Mouse (Mus musculus) layer of hippocampus, adult 6 months (tissue): ENCODE results near the gene Tgm3. TPM values are rescaled to one million over a fixed set of nuclear protein-coding genes. Genes with fewer than 3 reads are reported as not detected.

Source experiments
- long read RNA-seq, 2 experiments: library from polyadenylated mRNA; unstranded; transcript quantifications; one replicate each; pipeline ENCODE4 v2.0.0; 2019 to 2020
- microRNA-seq: library from miRNA; unstranded; fragments of <30 nt; microRNA quantifications from one replicate; pipeline ENCODE4 v1.2.0, GENCODE M21; 2020
- polyA plus RNA-seq: library from polyadenylated mRNA; unstranded; fragments of <200 nt; fragmentation: Nextera tagmentation; gene quantifications from 2 replicates; pipeline ENCODE4 v1.2.3, GENCODE M21; 2021

Gene Tgm3
- 0.04 and 0.11 TPM in 2 replicates for polyA plus RNA-seq
- long read RNA-seq, experiment 1, result 0 reads
- long read RNA-seq, experiment 2, result 0 reads

GRCm38 (mm10) chr2:130012026-130012425 lies at the start of gene Tgm3:
Gene Tgm3 (plus strand): TSS chr2:130012349.

Small RNA genes within 50 kb of the gene (microRNA-seq; reads per million reads assigned to microRNA genes)
- gene Mir6339, result not detected

Other genes with a start within 250 kb of the Tgm3 start
- gene Stk35, start 211.8 kb upstream of the Tgm3 start, polyA plus RNA-seq, result 7.8 and 9.0 TPM in 2 replicates
- not detected in 2 replicates for gene Tgm6, start 100.1 kb downstream of the Tgm3 start, polyA plus RNA-seq
- 240 and 241 TPM in 2 replicates for gene Snrpb, start 167.1 kb downstream of the Tgm3 start, polyA plus RNA-seq
- gene Tmc2, start 182.8 kb downstream of the Tgm3 start, polyA plus RNA-seq, result not detected in 2 replicates